In the genomic region with DNA sequence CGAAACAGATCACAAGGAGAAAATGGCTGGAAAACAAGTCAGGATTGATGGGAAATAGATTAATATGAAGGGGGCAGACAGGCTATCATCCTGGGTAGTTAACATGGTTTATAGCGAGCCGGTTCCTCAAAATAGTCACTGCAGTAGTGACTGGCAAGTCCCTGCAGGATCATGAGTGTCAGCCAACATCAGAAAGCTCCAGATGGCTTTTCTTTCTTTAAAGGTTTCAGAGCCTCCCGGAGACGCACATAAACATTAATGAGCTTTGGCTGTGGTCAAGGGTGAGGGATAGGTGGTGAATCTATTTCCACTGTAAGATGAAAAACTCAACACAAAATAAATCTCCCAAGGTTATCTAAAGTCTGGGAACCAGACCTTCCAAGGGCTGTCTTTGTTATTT, we compare ENCODE assay signal across 23 mouse cellular contexts.
DNase-seq lines count a peak whose midpoint lies in the region; ATAC-seq and TF ChIP-seq lines count a peak whose summit lies in the region.
"Had no signal": no experiment of that assay in that cellular context is flagged by ENCODE, and none has a peak within 500 bp of the region (broad histone marks: within the 10 kb centered on the region; RNA-seq: fewer than 3 reads in every experiment).

No protein-coding gene starts in this region.

- TF ChIP-seq CTCF in kidney, adult 2 months (conservative IDR thresholded peaks at IDR 0.05; ENCODE audit: insufficient read depth, insufficient read length, low read depth, low read length): no peak

- H3K4me2 ChIP-seq in kidney, embryonic 14.5 days (replicated peaks; ENCODE audit: low read depth, low read length): no peak overlapping the region
- no peak overlapping the region for H3K4me2 ChIP-seq in limb, embryonic 14.5 days (replicated peaks; ENCODE audit: low read depth, low read length, severe bottlenecking)
- H3K4me2 ChIP-seq: forebrain, embryonic 12.5 days; forebrain, embryonic 15.5 days; heart, embryonic 13.5 days; hindbrain, embryonic 14.5 days had no signal

- H3K36me3 ChIP-seq in kidney, embryonic 14.5 days (ENCODE audit: control insufficient read depth, insufficient read depth, low read length): no peaks in the 10 kb centered on the region
- H3K36me3 ChIP-seq in kidney, adult 2 months (ENCODE audit: control insufficient read depth, insufficient read depth, low read length): no peaks in the 10 kb centered on the region
- H3K36me3 ChIP-seq in limb, embryonic 14.5 days (ENCODE audit: control insufficient read depth, insufficient read depth, low read length): no peaks in the 10 kb centered on the region
- H3K36me3 ChIP-seq: forebrain, embryonic 12.5 days; forebrain, embryonic 15.5 days; heart, embryonic 10.5 days; heart, embryonic 13.5 days had no signal

- H3K27ac ChIP-seq in kidney, embryonic 14.5 days (ENCODE audit: low read depth, low read length): no peak overlapping the region
- no peak overlapping the region for H3K27ac ChIP-seq in kidney, adult 2 months (ENCODE audit: insufficient read depth, low read depth, low read length)
- H3K27ac ChIP-seq in limb, embryonic 14.5 days (replicated peaks; ENCODE audit: low read depth, low read length): no peak overlapping the region
- H3K27ac ChIP-seq: forebrain, embryonic 12.5 days; forebrain, embryonic 15.5 days; heart, adult 2 months; heart, embryonic 10.5 days; heart, embryonic 13.5 days; hindbrain, embryonic 14.5 days; hindbrain, postnatal 0 days had no signal

- no peak for TF ChIP-seq POLR2A in kidney, adult 2 months (IDR thresholded peaks at IDR 0.05; ENCODE audit: low read depth, low read length)
- no peak for TF ChIP-seq POLR2A in limb, embryonic 14.5 days (IDR thresholded peaks at IDR 0.05; ENCODE audit: borderline replicate concordance, extremely low read depth, insufficient read depth, insufficient read length)

- no peak overlapping the region for H3K9ac ChIP-seq in kidney, embryonic 14.5 days (ENCODE audit: low read depth, low read length)
- no peak overlapping the region for H3K9ac ChIP-seq in limb, embryonic 14.5 days (ENCODE audit: low read depth, low read length, severe bottlenecking)
- H3K9ac ChIP-seq: forebrain, embryonic 12.5 days; forebrain, embryonic 15.5 days; heart, embryonic 13.5 days; hindbrain, embryonic 14.5 days had no signal

- DNase-seq in kidney, adult 2 months: no peak
- DNase-seq in kidney, postnatal 10 days: peak; percentile 18
- no peak for DNase-seq in kidney, adult 8-10 months
- peak; percentile 12 for DNase-seq in forelimb bud, embryonic 11.5 days (ENCODE audit: low read depth, low spot score)
- peak; percentile 65 for DNase-seq in limb, embryonic 14.5 days (ENCODE audit: low spot score)
- no peak for DNase-seq in thymus, postnatal 0 days (ENCODE audit: low spot score)
- DNase-seq: adrenal gland, adult 2 months; adrenal gland, postnatal 14 days; cerebellum, adult 11 months; cerebellum, adult 9-11 months; gastrocnemius, postnatal 10 days; gastrocnemius, postnatal 36 days; heart, adult 2 months; heart, postnatal 14 days; heart, postnatal 4 days had no signal

- peak; percentile 35; the same call in 1 of the 2 replicates for ATAC-seq in kidney, embryonic 14.5 days (ENCODE audit: low FRiP score, low TSS enrichment)
- ATAC-seq in limb, embryonic 14.5 days (ENCODE audit: low FRiP score, low read depth): peak; percentile 77
- ATAC-seq: CD4-positive, CD25-positive, alpha-beta regulatory T cell, adult 4 months; forebrain, embryonic 15.5 days; hindbrain, postnatal 0 days had no signal

- no peaks in the 10 kb centered on the region for H3K4me1 ChIP-seq in kidney, embryonic 14.5 days (ENCODE audit: control insufficient read depth, insufficient read depth, low read length)
- H3K4me1 ChIP-seq in kidney, adult 2 months (ENCODE audit: control insufficient read depth, insufficient read depth, low read length): no peaks in the 10 kb centered on the region
- no peaks in the 10 kb centered on the region for H3K4me1 ChIP-seq in limb, embryonic 14.5 days (ENCODE audit: control insufficient read depth, insufficient read depth, low read length)
- H3K4me1 ChIP-seq: forebrain, embryonic 12.5 days; forebrain, embryonic 15.5 days; heart, embryonic 10.5 days; heart, embryonic 13.5 days had no signal

- WGBS in kidney, embryonic 14.5 days: 30% methylated on average over 5 of the region's 5 CpGs
- WGBS in kidney, adult 2 months: 35% methylated on average over 5 of the region's 5 CpGs
- WGBS in limb, embryonic 14.5 days: 17% methylated on average over 5 of the region's 5 CpGs

- H3K4me3 ChIP-seq in kidney, embryonic 14.5 days (ENCODE audit: low read length): no peak overlapping the region
- no peak overlapping the region for H3K4me3 ChIP-seq in kidney, adult 2 months (ENCODE audit: insufficient read depth, low read depth, low read length)
- no peak overlapping the region for H3K4me3 ChIP-seq in limb, embryonic 14.5 days (replicated peaks; ENCODE audit: low read length)
- H3K4me3 ChIP-seq: forebrain, embryonic 12.5 days; forebrain, embryonic 15.5 days; heart, adult 2 months; heart, embryonic 10.5 days; heart, embryonic 13.5 days had no signal

- no peaks in the 10 kb centered on the region for H3K9me3 ChIP-seq in kidney, embryonic 14.5 days (ENCODE audit: control insufficient read depth, low read length)
- H3K9me3 ChIP-seq in limb, embryonic 14.5 days (ENCODE audit: control insufficient read depth, low read length): no peaks in the 10 kb centered on the region
- H3K9me3 ChIP-seq: forebrain, embryonic 12.5 days; forebrain, embryonic 15.5 days; heart, embryonic 10.5 days; heart, embryonic 13.5 days had no signal

- no peaks in the 10 kb centered on the region for H3K27me3 ChIP-seq in kidney, embryonic 14.5 days (ENCODE audit: control insufficient read depth, insufficient read depth, low read length)
- H3K27me3 ChIP-seq in kidney, adult 2 months (replicated peaks; ENCODE audit: control insufficient read depth, insufficient read depth, low read length): no peaks in the 10 kb centered on the region
- H3K27me3 ChIP-seq in limb, embryonic 14.5 days (ENCODE audit: control insufficient read depth, insufficient read depth, low read length): no peaks in the 10 kb centered on the region
- H3K27me3 ChIP-seq: forebrain, embryonic 12.5 days; forebrain, embryonic 15.5 days; heart, embryonic 13.5 days had no signal

Comparison
In these comparisons a context has a peak if more than half of its experiments do, and no peak if none do; other contexts are left out.
1. DNase-seq: peak in kidney, postnatal 10 days (single experiment), forelimb bud, embryonic 11.5 days (single experiment) and limb, embryonic 14.5 days (single experiment); none in kidney, adult 2 months (single experiment), kidney, adult 8-10 months (0 of 2) and thymus, postnatal 0 days (single experiment).